Mouse (Mus musculus): ENCODE measurements at regions not wholly inside any gene's neighbourhood (a gene's known extent, or its start where the extent isn't known, plus 50 kb on each side); places are given as distances from the start of the nearest gene placed in this dataset.

- Histone ChIP-seq H3K27ac (no peak overlapping the region), H3K9me3 (no peaks in the 10 kb centered on the region), H3K36me3 (no peaks in the 10 kb centered on the region), H3K27me3 (ENCODE audit: insufficient read depth, poor library complexity, severe bottlenecking) (no peaks in the 10 kb centered on the region), H3K4me1 (replicated peaks) (no peaks in the 10 kb centered on the region), H3K4me3 (no peak overlapping the region)
- DNase-seq (ENCODE audit: low spot score): no peak
- WGBS: 85% methylated on average over 2 of the region's 2 CpGs
Observed at GRCm38 (mm10) chr12:28302038-28302581, 250.1 kb downstream of the Dcdc2c start.

- Histone ChIP-seq H3K4me3 (no peak overlapping the region), H3K9me3 (no peaks in the 10 kb centered on the region), H3K4me1 (replicated peaks) (no peaks in the 10 kb centered on the region), H3K27me3 (ENCODE audit: insufficient read depth, poor library complexity, severe bottlenecking) (no peaks in the 10 kb centered on the region), H3K36me3 (no peaks in the 10 kb centered on the region), H3K27ac (no peak overlapping the region)
- no peak for DNase-seq (ENCODE audit: low spot score)
- WGBS: 86% methylated on average over 5 of the region's 5 CpGs
Observed at GRCm38 (mm10) chr12:28288376-28288896, 263.8 kb downstream of the Dcdc2c start.

GRCm38 (mm10) chr12:28255524-28255923 lies 296.7 kb downstream of the Dcdc2c start:
- no peak overlapping the region for H3K4me3 ChIP-seq
- H3K9me3 ChIP-seq: no peaks in the 10 kb centered on the region
- H3K4me1 ChIP-seq (replicated peaks): no peaks in the 10 kb centered on the region
- no peak for DNase-seq (ENCODE audit: low spot score)
- no peaks in the 10 kb centered on the region for H3K27me3 ChIP-seq (ENCODE audit: insufficient read depth, poor library complexity, severe bottlenecking)
- WGBS: 69% methylated on average over 3 of the region's 3 CpGs
- H3K27ac ChIP-seq: no peak overlapping the region
- H3K36me3 ChIP-seq: no peaks in the 10 kb centered on the region

- Histone ChIP-seq H3K27me3 (ENCODE audit: insufficient read depth, poor library complexity, severe bottlenecking) (no peaks in the 10 kb centered on the region), H3K27ac (no peak overlapping the region), H3K4me3 (no peak overlapping the region), H3K36me3 (no peaks in the 10 kb centered on the region), H3K4me1 (replicated peaks) (no peaks in the 10 kb centered on the region), H3K9me3 (0 out of 2 replicates have a peak, but pooled peaks cover 2% of the 10 kb centered on the region)
- 78% methylated on average over 1 of the region's 1 CpGs for WGBS
- DNase-seq (ENCODE audit: low spot score): no peak
Observed at GRCm38 (mm10) chr12:28250526-28250925, 301.7 kb downstream of the Dcdc2c start.

GRCm38 (mm10) chr12:28248749-28249148 lies 303.4 kb downstream of the Dcdc2c start:
- DNase-seq (ENCODE audit: low spot score): no peak
- WGBS: 61% methylated on average over 3 of the region's 3 CpGs

GRCm38 (mm10) chr12:28248287-28248686 lies 303.9 kb downstream of the Dcdc2c start:
- 95% methylated on average over 3 of the region's 3 CpGs for WGBS
- DNase-seq (ENCODE audit: low spot score): no peak
- H3K27ac ChIP-seq: no peak overlapping the region

More at GRCm38 (mm10) chr12:28248749-28249148, 303.4 kb downstream of the Dcdc2c start:
- no peak overlapping the region for H3K27ac ChIP-seq
- H3K4me1 ChIP-seq (replicated peaks): no peaks in the 10 kb centered on the region
- H3K9me3 ChIP-seq: 0 out of 2 replicates have a peak, but pooled peaks cover 2% of the 10 kb centered on the region
- H3K36me3 ChIP-seq: no peaks in the 10 kb centered on the region
- H3K27me3 ChIP-seq (ENCODE audit: insufficient read depth, poor library complexity, severe bottlenecking): no peaks in the 10 kb centered on the region
- H3K4me3 ChIP-seq: no peak overlapping the region

GRCm38 (mm10) chr12:28238016-28238415 lies 314.2 kb downstream of the Dcdc2c start:
- no peak overlapping the region for H3K27ac ChIP-seq
- WGBS: 86% methylated on average over 5 of the region's 5 CpGs
- no peaks in the 10 kb centered on the region for H3K4me1 ChIP-seq (replicated peaks)
- H3K9me3 ChIP-seq: no peaks in the 10 kb centered on the region
- H3K27me3 ChIP-seq (ENCODE audit: insufficient read depth, poor library complexity, severe bottlenecking): no peaks in the 10 kb centered on the region
- H3K4me3 ChIP-seq: no peak overlapping the region
- no peak for DNase-seq (ENCODE audit: low spot score)
- no peaks in the 10 kb centered on the region for H3K36me3 ChIP-seq

More at GRCm38 (mm10) chr12:28248287-28248686, 303.9 kb downstream of the Dcdc2c start:
- H3K36me3 ChIP-seq: no peaks in the 10 kb centered on the region
- 0 out of 2 replicates have a peak, but pooled peaks cover 2% of the 10 kb centered on the region for H3K9me3 ChIP-seq
- H3K4me3 ChIP-seq: no peak overlapping the region
- no peaks in the 10 kb centered on the region for H3K27me3 ChIP-seq (ENCODE audit: insufficient read depth, poor library complexity, severe bottlenecking)
- H3K4me1 ChIP-seq (replicated peaks): no peaks in the 10 kb centered on the region

GRCm38 (mm10) chr12:28237041-28237440 lies 315.2 kb downstream of the Dcdc2c start:
- Histone ChIP-seq H3K9me3 (no peaks in the 10 kb centered on the region), H3K27me3 (ENCODE audit: insufficient read depth, poor library complexity, severe bottlenecking) (no peaks in the 10 kb centered on the region), H3K4me1 (replicated peaks) (no peaks in the 10 kb centered on the region), H3K27ac (no peak overlapping the region), H3K36me3 (no peaks in the 10 kb centered on the region), H3K4me3 (no peak overlapping the region)
- WGBS: 65% methylated on average over 4 of the region's 4 CpGs
- DNase-seq (ENCODE audit: low spot score): no peak

GRCm38 (mm10) chr12:28202847-28203246 lies 349.4 kb downstream of the Dcdc2c start:
- H3K27ac ChIP-seq: no peak overlapping the region
- no peaks in the 10 kb centered on the region for H3K4me1 ChIP-seq (replicated peaks)
- H3K27me3 ChIP-seq (ENCODE audit: insufficient read depth, poor library complexity, severe bottlenecking): no peaks in the 10 kb centered on the region
- H3K9me3 ChIP-seq: no peaks in the 10 kb centered on the region
- no peak for DNase-seq (ENCODE audit: low spot score)
- WGBS: 89% methylated on average over 1 of the region's 1 CpGs
- no peaks in the 10 kb centered on the region for H3K36me3 ChIP-seq
- no peak overlapping the region for H3K4me3 ChIP-seq

GRCm38 (mm10) chr12:28186695-28187094 lies 365.5 kb downstream of the Dcdc2c start:
- no peaks in the 10 kb centered on the region for H3K4me1 ChIP-seq (replicated peaks)
- H3K27me3 ChIP-seq (ENCODE audit: insufficient read depth, poor library complexity, severe bottlenecking): no peaks in the 10 kb centered on the region
- H3K27ac ChIP-seq: no peak overlapping the region
- H3K4me3 ChIP-seq: no peak overlapping the region
- peaks cover 10% of the 10 kb centered on the region; the same call in 1 of the 2 replicates for H3K9me3 ChIP-seq
- H3K36me3 ChIP-seq: no peaks in the 10 kb centered on the region
- DNase-seq (ENCODE audit: low spot score): no peak

GRCm38 (mm10) chr12:28181265-28181664 lies 370.9 kb downstream of the Dcdc2c start:
- WGBS: 60% methylated on average over 2 of the region's 2 CpGs
- no peaks in the 10 kb centered on the region for H3K27me3 ChIP-seq (ENCODE audit: insufficient read depth, poor library complexity, severe bottlenecking)
- no peak overlapping the region for H3K4me3 ChIP-seq
- no peak for DNase-seq (ENCODE audit: low spot score)
- no peaks in the 10 kb centered on the region for H3K9me3 ChIP-seq
- no peaks in the 10 kb centered on the region for H3K36me3 ChIP-seq
- no peak overlapping the region for H3K27ac ChIP-seq
- no peaks in the 10 kb centered on the region for H3K4me1 ChIP-seq (replicated peaks)

- Histone ChIP-seq H3K4me1 (replicated peaks) (no peaks in the 10 kb centered on the region), H3K4me3 (no peak overlapping the region), H3K9me3 (no peaks in the 10 kb centered on the region), H3K36me3 (no peaks in the 10 kb centered on the region), H3K27me3 (ENCODE audit: insufficient read depth, poor library complexity, severe bottlenecking) (no peaks in the 10 kb centered on the region), H3K27ac (no peak overlapping the region)
- no peak for DNase-seq (ENCODE audit: low spot score)
- WGBS: 75% methylated on average over 3 of the region's 3 CpGs
Observed at GRCm38 (mm10) chr12:28176016-28176415, 376.2 kb downstream of the Dcdc2c start.

- H3K36me3 ChIP-seq: no peaks in the 10 kb centered on the region
- H3K4me1 ChIP-seq (replicated peaks): no peaks in the 10 kb centered on the region
- H3K4me3 ChIP-seq: no peak overlapping the region
- DNase-seq (ENCODE audit: low spot score): no peak
- H3K9me3 ChIP-seq: no peaks in the 10 kb centered on the region
- no peak overlapping the region for H3K27ac ChIP-seq
- H3K27me3 ChIP-seq (ENCODE audit: insufficient read depth, poor library complexity, severe bottlenecking): no peaks in the 10 kb centered on the region
Observed at GRCm38 (mm10) chr12:28174078-28174477, 378.1 kb downstream of the Dcdc2c start.

- 98% methylated on average over 1 of the region's 1 CpGs for WGBS
- no peaks in the 10 kb centered on the region for H3K4me1 ChIP-seq (replicated peaks)
- H3K27me3 ChIP-seq (ENCODE audit: insufficient read depth, poor library complexity, severe bottlenecking): no peaks in the 10 kb centered on the region
- H3K9me3 ChIP-seq: no peaks in the 10 kb centered on the region
- H3K4me3 ChIP-seq: no peak overlapping the region
- no peak for DNase-seq (ENCODE audit: low spot score)
- no peak overlapping the region for H3K27ac ChIP-seq
- no peaks in the 10 kb centered on the region for H3K36me3 ChIP-seq
Observed at GRCm38 (mm10) chr12:28158786-28159185, 393.4 kb downstream of the Dcdc2c start.

Data from hindbrain, embryonic 10.5 days (tissue).